Mouse (Mus musculus) ES-Bruce4 (cell line): Measurements from ENCODE around the gene Cdc42ep3.

ENCODE experiments used
- EP300 ChIP-seq: IDR thresholded peaks from 2 replicates; pipeline ENCODE4 v1.6.1; 2011; ENCODE audit warnings: low read depth, low read length; ENCODE audit not compliant: insufficient read depth
- POLR2A ChIP-seq: IDR thresholded peaks from one replicate; pipeline ENCODE4 v1.8.1; 2011; ENCODE audit warnings: low read length; ENCODE audit not compliant: insufficient read depth

GRCm38 (mm10) chr17:79355271-79355991 lies 540 bp upstream of the Cdc42ep3 start:
- no peak for TF ChIP-seq POLR2A
- peak; percentile 28 for TF ChIP-seq EP300
